Mouse (Mus musculus) midbrain, embryonic 14.5 days (tissue): Measurements from ENCODE around the gene Suox. TPM values are rescaled to one million over a fixed set of nuclear protein-coding genes. Genes with fewer than 3 reads are reported as not detected.
"Not testable (repeated sequence)": the region's sequence is repeated elsewhere in the genome, so short reads cannot be mapped to it uniquely, and the experiment has no call there.

Experiments used
- ATAC-seq: fragments of 200-750 bp; cut with Nextera tagmentation; 2 replicates; pipeline ENCODE4 v1.8.0; 2017; ENCODE audit warnings: moderate number of reproducible peaks, moderate library complexity; ENCODE audit not compliant: low FRiP score, low TSS enrichment
- DNase-seq: peaks from one replicate; pipeline ENCODE4 v3.0.0-alpha.2; 2015
- H3K27ac ChIP-seq: fragments of 300-500 bp; sonication (generic); replicated peaks from 2 replicates; pipeline ENCODE4 v1.5.1; 2014; ENCODE audit warnings: mild to moderate bottlenecking, low read depth, low read length, moderate library complexity
- H3K27me3 ChIP-seq: fragments of 300-500 bp; sonication (generic); 2 replicates; pipeline ENCODE4 v1.6.1; 2014; ENCODE audit warnings: low read length, control low read depth, mixed read lengths; ENCODE audit not compliant: control insufficient read depth, insufficient read depth
- H3K36me3 ChIP-seq: fragments of 300-500 bp; sonication (generic); 2 replicates; pipeline ENCODE4 v1.6.1; 2014; ENCODE audit warnings: low read length, control low read depth; ENCODE audit not compliant: control insufficient read depth, insufficient read depth
- H3K4me1 ChIP-seq: fragments of 300-500 bp; sonication (generic); 2 replicates; pipeline ENCODE4 v1.6.1; 2014; ENCODE audit warnings: mild to moderate bottlenecking, antibody characterized with exemption, low read length, control low read depth; ENCODE audit not compliant: control insufficient read depth, insufficient read depth
- H3K4me2 ChIP-seq: fragments of 300-500 bp; sonication (generic); 2 replicates; pipeline ENCODE4 v1.6.1; 2014; ENCODE audit warnings: mild to moderate bottlenecking, low read length, moderate library complexity
- H3K4me3 ChIP-seq: fragments of 300-500 bp; sonication (generic); replicated peaks from 2 replicates; pipeline ENCODE4 v1.5.1; 2014; ENCODE audit warnings: low read depth, low read length
- H3K9ac ChIP-seq: fragments of 300-500 bp; sonication (generic); replicated peaks from 2 replicates; pipeline ENCODE4 v1.6.1; 2014; ENCODE audit warnings: mild to moderate bottlenecking, low read length, moderate library complexity
- H3K9me3 ChIP-seq: fragments of 300-500 bp; sonication (generic); 2 replicates; pipeline ENCODE4 v1.6.1; 2016; ENCODE audit warnings: low read length, control low read depth, mixed read lengths; ENCODE audit not compliant: control insufficient read depth
- WGBS: fragments of 180-500 bp; shearing (Covaris S2); extraction: QIAGEN DNeasy Blood & Tissue Kit; methylation state at CpG from one replicate; pipeline ENCODE4 v1.1.7; 2014; 5-methylcytosine and 5-hydroxymethylcytosine counted together
- polyA plus RNA-seq: library from polyadenylated mRNA; unstranded; fragments of >200 nt; fragmentation: Nextera tagmentation; extraction: Ambion mirVana; gene quantifications from 2 replicates; pipeline ENCODE4 v1.2.1, GENCODE M21; 2014

Suox gene
- polyA plus RNA-seq: 10.3 and 10.4 TPM in 2 replicates

DNA sequence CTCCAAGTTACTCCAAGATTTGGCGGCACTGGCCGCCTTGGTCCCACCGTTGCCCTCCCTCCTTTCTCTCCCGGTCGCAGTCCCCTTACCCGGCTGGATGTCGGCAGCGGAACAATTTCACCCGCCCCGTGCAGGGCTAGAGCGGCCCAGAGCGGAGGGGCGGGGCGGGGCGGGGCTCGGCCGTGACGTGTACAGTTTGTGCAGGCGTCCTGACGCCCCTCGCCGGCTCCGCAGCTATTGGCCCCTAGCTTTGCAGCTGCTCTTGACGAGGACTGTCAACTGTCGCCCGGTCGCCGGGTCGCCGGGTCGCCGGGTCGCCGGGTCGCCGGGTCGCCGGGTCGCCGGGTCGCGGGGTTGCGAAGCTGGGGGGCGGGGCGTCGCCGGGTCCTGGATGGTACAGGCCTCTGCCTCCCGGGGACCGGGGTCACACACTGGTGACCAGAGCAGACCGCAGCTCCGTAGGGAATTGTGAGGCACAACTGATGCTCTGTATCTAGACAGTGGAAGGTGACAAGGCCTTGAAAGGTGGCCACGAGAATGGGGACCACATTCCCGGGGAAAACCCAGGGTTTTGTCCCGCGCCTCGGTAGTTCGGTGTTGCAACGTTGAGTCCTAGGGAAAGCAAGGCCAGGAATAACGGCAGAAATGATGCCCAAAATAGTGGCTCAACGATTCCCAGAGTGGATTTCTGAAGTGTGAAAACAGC, at the start of gene Suox:
TSS of gene Suox (minus strand) at position 311 of the 706 bp plus-strand sequence.
- DNase-seq (peak; percentile 92), ATAC-seq (peak; percentile 92)
- H3K36me3 ChIP-seq: no peaks in the 10 kb centered on the region
- peak within 1 kb of the TSS; percentile 64 for H3K9ac ChIP-seq
- H3K9me3 ChIP-seq: no peaks in the 10 kb centered on the region
- peak within 1 kb of the TSS; percentile 67 for H3K27ac ChIP-seq
- peaks cover 7% of the 10 kb centered on the region; the same call in 1 of the 2 replicates for H3K4me1 ChIP-seq
- H3K4me3 ChIP-seq: peak within 1 kb of the TSS; percentile 66
- under 1% methylated on average over 60 of the region's 60 CpGs for WGBS
- H3K27me3 ChIP-seq: no peaks in the 10 kb centered on the region
- H3K4me2 ChIP-seq: peak within 1 kb of the TSS; percentile 92

DNA sequence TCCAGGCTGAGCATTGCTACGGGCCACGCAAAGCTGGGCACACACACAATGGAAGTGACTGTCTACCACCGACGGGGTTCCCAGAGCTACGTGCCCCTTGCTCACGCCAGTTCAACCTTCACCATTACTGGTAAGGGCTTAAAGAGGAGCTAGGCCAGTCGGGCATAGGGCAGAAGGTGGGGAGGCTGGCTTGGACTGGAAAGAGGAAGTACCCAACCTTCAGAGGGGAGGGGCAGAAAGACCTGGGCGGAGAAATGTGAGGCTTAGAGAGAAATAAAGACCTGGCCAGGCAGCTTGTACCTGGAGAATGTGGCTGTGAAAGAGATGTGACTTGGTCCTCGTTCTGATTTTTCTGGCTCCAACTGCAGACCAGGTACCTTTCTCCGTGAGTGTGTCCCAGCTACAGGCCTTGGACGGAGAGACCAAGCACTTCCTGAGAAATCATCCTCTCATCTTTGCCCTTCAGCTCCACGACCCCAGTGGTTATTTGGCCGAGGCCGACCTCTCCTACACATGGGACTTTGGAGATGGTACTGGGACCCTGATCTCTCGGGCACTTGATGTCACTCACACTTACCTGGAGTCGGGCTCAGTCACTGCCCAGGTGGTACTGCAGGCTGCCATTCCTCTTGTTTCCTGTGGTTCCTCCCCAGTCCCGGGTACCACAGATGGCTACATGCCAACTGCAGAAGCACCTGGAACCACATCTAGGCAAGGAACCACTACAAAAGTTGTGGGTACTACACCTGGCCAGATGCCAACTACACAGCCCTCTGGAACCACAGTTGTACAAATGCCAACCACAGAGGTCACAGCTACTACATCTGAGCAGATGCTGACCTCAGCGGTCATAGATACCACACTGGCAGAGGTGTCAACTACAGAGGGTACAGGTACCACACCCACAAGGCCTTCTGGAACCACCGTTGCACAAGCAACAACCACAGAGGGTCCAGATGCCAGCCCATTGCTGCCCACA, 42.0 kb upstream of the Suox start:
- ATAC-seq (no peak), DNase-seq (no peak)
- no peak overlapping the region for H3K4me3 ChIP-seq
- H3K4me2 ChIP-seq: no peak overlapping the region
- H3K27me3 ChIP-seq: no peaks in the 10 kb centered on the region
- 87% methylated on average over 19 of the region's 19 CpGs for WGBS
- no peak overlapping the region for H3K9ac ChIP-seq
- no peaks in the 10 kb centered on the region for H3K36me3 ChIP-seq
- H3K27ac ChIP-seq: no peak overlapping the region
- no peaks in the 10 kb centered on the region for H3K9me3 ChIP-seq
- no peaks in the 10 kb centered on the region for H3K4me1 ChIP-seq

DNA sequence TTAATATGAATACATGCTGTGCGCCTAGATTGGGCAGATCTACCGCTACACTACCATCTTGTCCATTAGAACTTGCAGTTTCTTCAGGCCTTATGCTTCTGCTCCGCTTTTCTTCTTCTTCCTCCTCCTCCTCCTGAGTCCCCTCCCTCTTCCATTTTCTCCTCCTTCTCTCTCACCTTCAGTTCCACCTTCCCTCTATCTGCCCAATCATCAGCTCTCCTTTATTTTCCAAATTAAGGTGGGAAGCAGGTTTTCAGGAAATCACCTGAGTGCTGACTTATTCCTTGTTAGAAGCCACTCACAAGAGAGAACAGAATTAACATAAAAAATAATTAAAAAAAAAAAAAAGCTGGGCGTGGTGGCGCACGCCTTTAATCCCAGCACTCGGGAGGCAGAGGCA, 37.4 kb upstream of the Suox start:
- not testable (repeated sequence) for H3K27ac ChIP-seq, H3K4me1 ChIP-seq, H3K4me3 ChIP-seq, H3K9ac ChIP-seq, H3K27me3 ChIP-seq, H3K36me3 ChIP-seq, DNase-seq, H3K9me3 ChIP-seq, ATAC-seq, H3K4me2 ChIP-seq
- 94% methylated on average over 7 of the region's 7 CpGs for WGBS

DNA sequence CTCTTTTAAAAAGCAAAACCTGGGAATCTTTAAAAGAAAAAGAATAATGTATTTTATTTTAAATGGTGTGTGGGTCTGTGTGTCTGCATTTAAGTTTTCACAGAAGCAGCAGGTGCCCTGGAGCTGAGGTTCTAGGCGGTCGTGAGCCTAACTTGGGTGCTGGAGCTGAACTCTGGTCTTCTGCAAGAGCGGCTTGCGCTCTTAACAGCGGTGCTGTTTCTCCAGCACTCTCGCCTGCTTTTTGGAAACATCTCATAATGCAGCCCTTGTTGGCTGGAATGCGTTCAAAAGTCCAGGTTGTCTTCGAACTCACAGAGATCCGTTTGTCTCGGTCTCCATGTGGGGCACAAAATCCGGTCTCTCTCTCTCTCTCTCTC, 31.4 kb upstream of the Suox start:
- H3K4me1 ChIP-seq: peaks cover 9% of the 10 kb centered on the region; the same call in 1 of the 2 replicates
- 10% methylated on average over 11 of the region's 11 CpGs for whole genome bisulfite sequencing
- H3K27ac ChIP-seq: no peak overlapping the region
- H3K27me3 ChIP-seq: no peaks in the 10 kb centered on the region
- H3K9ac ChIP-seq: no peak overlapping the region; the same call in 1 of the 2 replicates
- ATAC-seq (no peak), DNase-seq (no peak)
- H3K36me3 ChIP-seq: no peaks in the 10 kb centered on the region
- H3K4me3 ChIP-seq: peak overlapping the region; percentile 67
- peak overlapping the region; percentile 93 for H3K4me2 ChIP-seq
- H3K9me3 ChIP-seq: no peaks in the 10 kb centered on the region

DNA sequence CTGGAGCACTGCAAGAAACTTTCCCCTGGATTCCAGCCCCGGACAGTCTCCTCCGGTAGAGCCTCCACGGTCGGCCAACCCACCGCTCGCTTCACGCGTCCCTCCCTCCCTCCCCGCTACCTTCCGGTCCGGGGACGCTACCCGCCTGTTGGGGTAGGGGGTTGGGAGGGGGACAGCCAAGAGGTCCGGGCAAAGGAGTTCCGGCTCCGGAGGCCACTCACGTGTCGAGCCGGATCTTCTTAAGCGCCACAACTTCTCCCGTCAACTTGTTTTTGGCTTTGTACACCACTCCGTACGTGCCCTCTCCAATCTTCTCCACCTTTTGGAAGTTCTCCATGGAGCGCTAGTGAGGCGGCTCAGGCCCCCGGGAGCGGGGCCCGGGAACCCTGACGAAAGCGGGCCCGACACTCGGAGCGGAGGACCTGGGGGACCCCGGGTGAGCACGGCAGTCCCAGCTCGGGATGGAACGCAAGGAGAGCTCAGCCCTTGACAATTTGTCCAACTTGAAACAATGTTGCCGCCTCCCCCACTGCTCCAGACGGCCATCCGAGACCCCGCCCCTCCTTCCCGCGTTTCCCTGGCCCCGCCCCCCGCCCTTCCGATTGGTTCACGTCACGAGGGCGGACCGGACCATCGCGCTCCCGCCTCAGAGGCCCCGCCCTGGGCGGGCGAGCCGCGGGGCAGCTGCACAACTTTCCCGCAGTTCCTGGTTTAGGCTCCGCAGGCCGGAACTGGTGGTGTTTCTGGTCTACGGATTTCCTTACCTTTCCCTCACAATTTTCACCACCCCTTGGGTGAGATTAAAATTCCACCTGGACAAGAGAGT, 30.8 kb upstream of the Suox start, which contains the start of gene Cdk2:
TSS of gene Cdk2 (minus strand) at position 541 of the 826 bp plus-strand sequence.
- Histone ChIP-seq H3K36me3 (no peaks in the 10 kb centered on the region), H3K27me3 (no peaks in the 10 kb centered on the region), H3K4me2 (peak within 1 kb of the TSS; percentile 93), H3K9me3 (no peaks in the 10 kb centered on the region), H3K27ac (peak within 1 kb of the TSS; percentile 63; the same call in 1 of the 2 replicates), H3K4me3 (peak within 1 kb of the TSS; percentile 67), H3K9ac (peak within 1 kb of the TSS; percentile 46; the same call in 1 of the 2 replicates), H3K4me1 (peaks cover 9% of the 10 kb centered on the region; the same call in 1 of the 2 replicates)
- ATAC-seq (peak; percentile 94), DNase-seq (peak; percentile 95)
- under 1% methylated on average over 61 of the region's 62 CpGs for WGBS

DNA sequence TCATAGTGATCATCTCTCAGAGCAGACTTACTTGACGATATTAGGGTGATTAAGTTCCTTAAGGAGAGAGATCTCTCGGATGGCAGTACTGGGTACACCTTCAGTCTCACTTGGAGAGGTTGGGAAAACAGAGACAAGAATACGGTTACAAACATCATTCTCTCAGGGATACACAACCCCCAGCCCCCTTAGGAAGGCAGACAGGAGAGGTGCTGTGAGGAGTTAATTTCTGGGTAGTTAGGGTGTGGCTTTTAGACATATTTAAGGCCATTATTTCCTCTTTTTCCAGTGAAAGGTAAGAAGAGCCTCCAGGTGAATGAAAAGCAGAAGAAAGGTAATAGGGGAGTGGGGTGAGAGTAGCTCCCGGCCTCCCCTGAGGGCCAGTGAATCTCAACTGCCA, 30.0 kb upstream of the Suox start, which contains the start of gene Pmel:
TSS of gene Pmel (plus strand) at position 301 of the 400 bp plus-strand sequence.
- Histone ChIP-seq H3K9me3 (no peaks in the 10 kb centered on the region), H3K27ac (peak within 1 kb of the TSS; percentile 63; the same call in 1 of the 2 replicates), H3K27me3 (no peaks in the 10 kb centered on the region), H3K9ac (peak within 1 kb of the TSS; percentile 46; the same call in 1 of the 2 replicates), H3K36me3 (no peaks in the 10 kb centered on the region), H3K4me1 (peaks cover 9% of the 10 kb centered on the region; the same call in 1 of the 2 replicates), H3K4me3 (peak within 1 kb of the TSS; percentile 67), H3K4me2 (peak within 1 kb of the TSS; percentile 93)
- DNase-seq (no peak), ATAC-seq (no peak)
- whole genome bisulfite sequencing: 27% methylated on average over 4 of the region's 4 CpGs

DNA sequence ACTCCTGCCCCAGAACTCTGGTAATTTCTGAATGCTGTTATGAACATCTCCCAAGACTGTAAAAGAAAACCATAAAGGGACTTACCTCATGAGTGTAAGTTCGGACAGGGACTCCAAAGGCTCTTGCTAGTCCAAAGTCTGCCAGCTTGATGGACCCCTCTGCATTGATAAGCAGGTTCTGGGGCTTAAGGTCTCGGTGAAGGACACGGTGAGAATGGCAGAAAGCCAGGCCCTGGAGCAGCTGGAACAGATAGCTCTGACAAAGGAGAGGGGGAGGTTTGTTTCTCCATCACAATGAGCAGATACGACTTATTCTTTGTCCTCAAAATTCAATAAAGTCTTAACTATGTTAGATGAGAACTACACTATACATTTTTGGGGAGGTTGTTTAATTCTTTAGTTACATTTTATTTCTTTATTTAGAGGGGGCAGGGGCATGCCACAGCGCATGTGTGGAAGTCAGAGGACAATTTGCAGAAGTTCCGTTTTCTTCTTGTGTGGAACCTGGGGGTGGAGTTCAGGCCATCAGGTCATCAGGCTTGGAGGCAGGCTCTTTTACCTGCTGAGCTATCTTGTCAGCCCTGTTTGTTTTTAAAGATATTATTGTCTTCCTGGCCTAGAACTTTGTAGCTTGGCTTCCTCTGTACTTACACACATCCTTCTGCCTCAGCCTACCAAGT, 28.6 kb upstream of the Suox start:
- no peaks in the 10 kb centered on the region for H3K36me3 ChIP-seq
- no peak overlapping the region for H3K9ac ChIP-seq
- H3K27ac ChIP-seq: no peak overlapping the region
- no peak for DNase-seq
- H3K4me2 ChIP-seq: no peak overlapping the region
- H3K4me1 ChIP-seq: peaks cover 9% of the 10 kb centered on the region; the same call in 1 of the 2 replicates
- H3K4me3 ChIP-seq: no peak overlapping the region
- WGBS: 73% methylated on average over 6 of the region's 6 CpGs
- no peaks in the 10 kb centered on the region for H3K27me3 ChIP-seq
- ATAC-seq: no peak
- H3K9me3 ChIP-seq: no peaks in the 10 kb centered on the region
